11 mouse cellular contexts compared by ENCODE assay signal in genomic region chr3:144411051-144411542, GRCm38 (mm10).
A peak's percentile ranks its signal among the peaks of the same experiment; 100 is the strongest.
DNase-seq lines count a peak whose midpoint lies in the region; ATAC-seq lines count a peak whose summit lies in the region.
"Had no signal": no experiment of that assay in that cellular context is flagged by ENCODE, and none has a peak within 500 bp of the region (broad histone marks: within the 10 kb centered on the region; RNA-seq: fewer than 3 reads in every experiment).

No protein-coding gene starts in this region.

- peaks cover 28% of the 10 kb centered on the region for H3K4me1 ChIP-seq in forebrain, embryonic 13.5 days

- no peaks in the 10 kb centered on the region for H3K27me3 ChIP-seq in forebrain, embryonic 13.5 days

- H3K9me3 ChIP-seq in forebrain, embryonic 13.5 days (replicated peaks), result no peaks in the 10 kb centered on the region

- H3K4me3 ChIP-seq in forebrain, embryonic 13.5 days, result no peak overlapping the region

- H3K36me3 ChIP-seq in forebrain, embryonic 13.5 days (ENCODE audit: poor library complexity, severe bottlenecking), result no peaks in the 10 kb centered on the region

- peak overlapping the region; percentile 26; the same call in 1 of the 2 replicates for H3K4me2 ChIP-seq in forebrain, embryonic 13.5 days

- peak; percentile 38 for ATAC-seq in CD4-positive, CD25-positive, alpha-beta regulatory T cell, adult 4 months
- peak; percentile 82 for ATAC-seq in forebrain, embryonic 13.5 days
- ATAC-seq in megakaryocyte-erythroid progenitor cell, adult 5-6 weeks (replicated peaks; ENCODE audit: low FRiP score, low TSS enrichment, poor library complexity, severe bottlenecking), result 0 out of 2 replicates have a peak, but pooled peaks have one; percentile 9
- ATAC-seq: lung, postnatal 0 days had no signal

- DNase-seq in R1 (ENCODE audit: low read depth, low spot score), result peak; percentile 92
- no peak for DNase-seq in adrenal gland, adult 2 months
- no peak for DNase-seq in adrenal gland, adult (ENCODE audit: inconsistent age in 2 of 2, low spot score in 1 of 2)
- no peak for DNase-seq in cerebellum, postnatal 4 days (ENCODE audit: low spot score in 2 of 2)
- no peak for DNase-seq in retina, embryonic 14.5 days (ENCODE audit: low spot score)
- DNase-seq: cerebellum, adult 11 months; kidney, adult 9 months had no signal

- H3K27ac ChIP-seq in forebrain, embryonic 13.5 days, result peak overlapping the region; percentile 65

- WGBS in forebrain, embryonic 13.5 days, result 3% methylated on average over 5 of the region's 5 CpGs

- H3K9ac ChIP-seq in forebrain, embryonic 13.5 days, result no peak overlapping the region

Comparison
In these comparisons a context has a peak if more than half of its experiments do, and no peak if none do; other contexts are left out.
1. ATAC-seq: peak in every context shown above with its lines; median percentile 82 in forebrain, embryonic 13.5 days; 38 in CD4-positive, CD25-positive, alpha-beta regulatory T cell, adult 4 months; 9 in megakaryocyte-erythroid progenitor cell, adult 5-6 weeks.